In genomic region chr19:22939836-22940235, GRCm38 (mm10) we compare ENCODE assay signal across 11 mouse cellular contexts.
DNase-seq lines count a peak whose midpoint lies in the region; ATAC-seq lines count a peak whose summit lies in the region.
"Had no signal": no experiment of that assay in that cellular context is flagged by ENCODE, and none has a peak within 500 bp of the region (broad histone marks: within the 10 kb centered on the region; RNA-seq: fewer than 3 reads in every experiment).

No protein-coding gene starts in this region.

- DNase-seq in forebrain, embryonic 14.5 days (ENCODE audit: low spot score), result no peak
- DNase-seq in kidney, postnatal 14 days, result peak; percentile 11
- peak; percentile 53 to 69 for DNase-seq in cerebellum, postnatal 14 days
- no peak for DNase-seq in lung, postnatal 36 days
- DNase-seq: thymus, adult 2 months had no signal

- H3K9ac ChIP-seq in forebrain, embryonic 14.5 days (ENCODE audit: low read length), result no peak overlapping the region
- no peak overlapping the region for H3K9ac ChIP-seq in forebrain, embryonic 12.5 days
- H3K9ac ChIP-seq in kidney, embryonic 16.5 days (replicated peaks; ENCODE audit: low read length), result no peak overlapping the region
- H3K9ac ChIP-seq in neural tube, embryonic 15.5 days (replicated peaks), result no peak overlapping the region

- H3K36me3 ChIP-seq in forebrain, embryonic 14.5 days (ENCODE audit: control insufficient read depth, insufficient read depth, low read length), result no peaks in the 10 kb centered on the region
- no peaks in the 10 kb centered on the region for H3K36me3 ChIP-seq in forebrain, embryonic 12.5 days (replicated peaks)
- H3K36me3 ChIP-seq in kidney, embryonic 16.5 days (ENCODE audit: insufficient read depth, low read length), result no peaks in the 10 kb centered on the region
- H3K36me3 ChIP-seq in neural tube, embryonic 15.5 days, result no peaks in the 10 kb centered on the region
- H3K36me3 ChIP-seq: G1E had no signal

- peak; percentile 54; the same call in 1 of the 2 replicates for ATAC-seq in forebrain, embryonic 14.5 days
- no peak for ATAC-seq in forebrain, embryonic 12.5 days (ENCODE audit: low FRiP score)
- ATAC-seq in kidney, embryonic 16.5 days (ENCODE audit: low FRiP score, low TSS enrichment), result no peak
- ATAC-seq in neural tube, embryonic 15.5 days (ENCODE audit: low FRiP score), result peak; percentile 43; the same call in 1 of the 2 replicates
- ATAC-seq in erythroblast, adult 5-6 weeks (replicated peaks; ENCODE audit: low FRiP score, poor library complexity, severe bottlenecking), result no peak
- ATAC-seq: activated CD4-positive, CD25-positive, alpha-beta regulatory T cell, adult 4 months had no signal

- H3K9me3 ChIP-seq in forebrain, embryonic 14.5 days (replicated peaks; ENCODE audit: control insufficient read depth, low read length), result no peaks in the 10 kb centered on the region
- no peaks in the 10 kb centered on the region for H3K9me3 ChIP-seq in forebrain, embryonic 12.5 days
- H3K9me3 ChIP-seq in kidney, embryonic 16.5 days (ENCODE audit: low read length), result no peaks in the 10 kb centered on the region
- no peaks in the 10 kb centered on the region for H3K9me3 ChIP-seq in neural tube, embryonic 15.5 days (replicated peaks)
- H3K9me3 ChIP-seq: G1E had no signal

- H3K27ac ChIP-seq in forebrain, embryonic 14.5 days (ENCODE audit: low read depth, low read length), result peak overlapping the region; percentile 6; the same call in 1 of the 2 replicates
- H3K27ac ChIP-seq in forebrain, embryonic 12.5 days, result no peak overlapping the region
- H3K27ac ChIP-seq in kidney, embryonic 16.5 days (ENCODE audit: low read length), result no peak overlapping the region
- H3K27ac ChIP-seq in neural tube, embryonic 15.5 days (replicated peaks), result peak overlapping the region; percentile 71

- H3K4me3 ChIP-seq in forebrain, embryonic 14.5 days (ENCODE audit: low read depth, low read length), result no peak overlapping the region
- H3K4me3 ChIP-seq in forebrain, embryonic 12.5 days (replicated peaks), result no peak overlapping the region
- H3K4me3 ChIP-seq in kidney, embryonic 16.5 days (ENCODE audit: low read length), result no peak overlapping the region
- H3K4me3 ChIP-seq in neural tube, embryonic 15.5 days (replicated peaks), result no peak overlapping the region

- peaks cover 10% of the 10 kb centered on the region; the same call in 1 of the 2 replicates for H3K4me1 ChIP-seq in forebrain, embryonic 14.5 days (ENCODE audit: control insufficient read depth, insufficient read depth, low read length)
- peaks cover 21% of the 10 kb centered on the region for H3K4me1 ChIP-seq in forebrain, embryonic 12.5 days
- peaks cover 12% of the 10 kb centered on the region for H3K4me1 ChIP-seq in kidney, embryonic 16.5 days (ENCODE audit: insufficient read depth, low read length)
- H3K4me1 ChIP-seq in neural tube, embryonic 15.5 days, result peaks cover 23% of the 10 kb centered on the region

- no peak overlapping the region for H3K4me2 ChIP-seq in forebrain, embryonic 14.5 days (ENCODE audit: low read length)
- H3K4me2 ChIP-seq in forebrain, embryonic 12.5 days, result no peak overlapping the region
- H3K4me2 ChIP-seq in kidney, embryonic 16.5 days (replicated peaks; ENCODE audit: low read depth, low read length), result no peak overlapping the region
- H3K4me2 ChIP-seq in neural tube, embryonic 15.5 days, result no peak overlapping the region

- no peaks in the 10 kb centered on the region for H3K27me3 ChIP-seq in forebrain, embryonic 14.5 days (replicated peaks; ENCODE audit: control insufficient read depth, insufficient read depth, low read length)
- no peaks in the 10 kb centered on the region for H3K27me3 ChIP-seq in forebrain, embryonic 12.5 days
- H3K27me3 ChIP-seq in kidney, embryonic 16.5 days (ENCODE audit: insufficient read depth, low read length), result no peaks in the 10 kb centered on the region
- no peaks in the 10 kb centered on the region for H3K27me3 ChIP-seq in neural tube, embryonic 15.5 days (replicated peaks)

- 34% methylated on average over 5 of the region's 5 CpGs for WGBS in forebrain, embryonic 14.5 days
- WGBS in forebrain, embryonic 12.5 days, result 41% methylated on average over 5 of the region's 5 CpGs
- 79% methylated on average over 5 of the region's 5 CpGs for WGBS in kidney, embryonic 16.5 days
- WGBS in neural tube, embryonic 15.5 days, result 60% methylated on average over 5 of the region's 5 CpGs

Comparison
In these comparisons a context has a peak if more than half of its experiments do, and no peak if none do; other contexts are left out.
1. ATAC-seq: peak in forebrain, embryonic 14.5 days (single experiment) and neural tube, embryonic 15.5 days (single experiment); none in forebrain, embryonic 12.5 days (single experiment), kidney, embryonic 16.5 days (single experiment) and erythroblast, adult 5-6 weeks (single experiment).
2. H3K27ac ChIP-seq: peak in forebrain, embryonic 14.5 days (single experiment) and neural tube, embryonic 15.5 days (single experiment); none in forebrain, embryonic 12.5 days (single experiment) and kidney, embryonic 16.5 days (single experiment).
3. DNase-seq: peak in kidney, postnatal 14 days (single experiment) and cerebellum, postnatal 14 days (2 of 2); none in forebrain, embryonic 14.5 days (single experiment) and lung, postnatal 36 days (single experiment).